Mouse (Mus musculus) midbrain, embryonic 12.5 days (tissue): ENCODE measurements at regions not wholly inside any gene's neighbourhood (a gene's known extent, or its start where the extent isn't known, plus 50 kb on each side); places are given as distances from the start of the nearest gene placed in this dataset.

ENCODE experiments used
- ATAC-seq: fragments of 200-750 bp; cut with Nextera tagmentation; 2 replicates; pipeline ENCODE4 v1.8.0; 2017; ENCODE audit warnings: low read depth, moderate TSS enrichment, moderate library complexity; ENCODE audit not compliant: low FRiP score
- H3K27ac ChIP-seq: fragments of 300-500 bp; sonication (generic); replicated peaks from 2 replicates; pipeline ENCODE4 v1.5.1; 2016; ENCODE audit warnings: mild to moderate bottlenecking
- H3K27me3 ChIP-seq: fragments of 300-500 bp; sonication (generic); 2 replicates; pipeline ENCODE4 v1.6.1; 2016; ENCODE audit warnings: mild to moderate bottlenecking
- H3K36me3 ChIP-seq: fragments of 300-500 bp; sonication (generic); 2 replicates; pipeline ENCODE4 v1.6.1; 2016
- H3K4me1 ChIP-seq: fragments of 300-500 bp; sonication (generic); 2 replicates; pipeline ENCODE4 v1.6.1; 2016
- H3K4me2 ChIP-seq: fragments of 300-500 bp; sonication (generic); replicated peaks from 2 replicates; pipeline ENCODE4 v1.6.1; 2016; ENCODE audit warnings: mild to moderate bottlenecking, moderate library complexity
- H3K4me3 ChIP-seq: fragments of 300-500 bp; sonication (generic); 2 replicates; pipeline ENCODE4 v1.5.1; 2016; ENCODE audit warnings: mild to moderate bottlenecking
- H3K9ac ChIP-seq: fragments of 300-500 bp; sonication (generic); replicated peaks from 2 replicates; pipeline ENCODE4 v1.6.1; 2016; ENCODE audit warnings: mild to moderate bottlenecking, moderate library complexity
- H3K9me3 ChIP-seq: fragments of 300-500 bp; sonication (generic); 2 replicates; pipeline ENCODE4 v1.6.1; 2016; ENCODE audit warnings: mild to moderate bottlenecking
- WGBS: fragments of 180-500 bp; shearing (Covaris S2); methylation state at CpG from one replicate; pipeline ENCODE4 v1.1.7; 2016; 5-methylcytosine and 5-hydroxymethylcytosine counted together

GRCm38 (mm10) chr5:106557733-106558132, 51.2 kb upstream of the Gm17304 start:
- 65% methylated on average over 11 of the region's 11 CpGs for WGBS
- Histone ChIP-seq H3K4me3 (no peak overlapping the region), H3K9me3 (no peaks in the 10 kb centered on the region), H3K27ac (no peak overlapping the region), H3K4me2 (no peak overlapping the region), H3K9ac (no peak overlapping the region), H3K27me3 (peaks cover 53% of the 10 kb centered on the region), H3K4me1 (peaks cover 42% of the 10 kb centered on the region), H3K36me3 (no peaks in the 10 kb centered on the region)
- no peak for ATAC-seq

- Histone ChIP-seq H3K4me3 (no peak overlapping the region), H3K27ac (no peak overlapping the region), H3K27me3 (no peaks in the 10 kb centered on the region; the same call in 1 of the 2 replicates), H3K4me2 (no peak overlapping the region), H3K9me3 (no peaks in the 10 kb centered on the region), H3K36me3 (no peaks in the 10 kb centered on the region), H3K9ac (no peak overlapping the region), H3K4me1 (peaks cover 5% of the 10 kb centered on the region; the same call in 1 of the 2 replicates)
- no peak for ATAC-seq
- WGBS: 93% methylated on average over 6 of the region's 6 CpGs
Measured at GRCm38 (mm10) chr5:106539286-106539685, 69.6 kb upstream of the Gm17304 start.

GRCm38 (mm10) chr5:106537153-106537552, 71.7 kb upstream of the Gm17304 start:
- ATAC-seq: no peak
- Histone ChIP-seq H3K4me1 (peaks cover 5% of the 10 kb centered on the region; the same call in 1 of the 2 replicates), H3K9ac (no peak overlapping the region), H3K4me2 (no peak overlapping the region), H3K4me3 (no peak overlapping the region), H3K27me3 (no peaks in the 10 kb centered on the region; the same call in 1 of the 2 replicates), H3K36me3 (no peaks in the 10 kb centered on the region), H3K27ac (no peak overlapping the region), H3K9me3 (no peaks in the 10 kb centered on the region)
- WGBS: 43% methylated on average over 6 of the region's 6 CpGs

DNA sequence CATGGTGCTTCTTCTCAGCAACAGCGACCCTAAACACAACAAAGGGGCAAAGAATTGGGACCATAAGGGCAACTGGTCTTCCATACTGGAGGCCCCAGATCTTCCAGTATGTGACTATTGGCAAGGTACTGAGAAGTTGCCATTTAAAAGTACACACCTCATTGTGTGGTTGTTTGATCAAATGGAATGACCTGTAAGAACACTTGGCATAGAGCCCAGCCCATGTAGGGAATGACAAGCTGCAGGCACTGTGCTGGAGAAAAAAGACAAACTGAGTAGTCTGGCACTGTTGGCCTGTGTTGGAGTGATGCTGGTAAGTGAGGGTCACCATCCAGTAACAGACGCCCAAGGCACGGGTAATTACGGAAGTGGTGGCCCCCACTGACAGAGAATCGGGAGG, 72.8 kb upstream of the Gm17304 start:
- WGBS: 91% methylated on average over 5 of the region's 5 CpGs
- H3K4me2 ChIP-seq: no peak overlapping the region
- H3K9ac ChIP-seq: no peak overlapping the region
- no peak overlapping the region for H3K27ac ChIP-seq
- H3K27me3 ChIP-seq: no peaks in the 10 kb centered on the region; the same call in 1 of the 2 replicates
- H3K4me3 ChIP-seq: no peak overlapping the region
- H3K4me1 ChIP-seq: peaks cover 5% of the 10 kb centered on the region; the same call in 1 of the 2 replicates
- no peak for ATAC-seq
- H3K9me3 ChIP-seq: no peaks in the 10 kb centered on the region
- H3K36me3 ChIP-seq: no peaks in the 10 kb centered on the region

GRCm38 (mm10) chr5:106528811-106529210, 70.8 kb upstream of the Barhl2 start:
- Histone ChIP-seq H3K36me3 (no peaks in the 10 kb centered on the region), H3K9me3 (no peaks in the 10 kb centered on the region), H3K27ac (no peak overlapping the region), H3K4me2 (no peak overlapping the region), H3K4me1 (no peaks in the 10 kb centered on the region), H3K9ac (no peak overlapping the region), H3K4me3 (no peak overlapping the region), H3K27me3 (peaks cover 3% of the 10 kb centered on the region; the same call in 1 of the 2 replicates)
- ATAC-seq: no peak
- 85% methylated on average over 8 of the region's 8 CpGs for WGBS

DNA sequence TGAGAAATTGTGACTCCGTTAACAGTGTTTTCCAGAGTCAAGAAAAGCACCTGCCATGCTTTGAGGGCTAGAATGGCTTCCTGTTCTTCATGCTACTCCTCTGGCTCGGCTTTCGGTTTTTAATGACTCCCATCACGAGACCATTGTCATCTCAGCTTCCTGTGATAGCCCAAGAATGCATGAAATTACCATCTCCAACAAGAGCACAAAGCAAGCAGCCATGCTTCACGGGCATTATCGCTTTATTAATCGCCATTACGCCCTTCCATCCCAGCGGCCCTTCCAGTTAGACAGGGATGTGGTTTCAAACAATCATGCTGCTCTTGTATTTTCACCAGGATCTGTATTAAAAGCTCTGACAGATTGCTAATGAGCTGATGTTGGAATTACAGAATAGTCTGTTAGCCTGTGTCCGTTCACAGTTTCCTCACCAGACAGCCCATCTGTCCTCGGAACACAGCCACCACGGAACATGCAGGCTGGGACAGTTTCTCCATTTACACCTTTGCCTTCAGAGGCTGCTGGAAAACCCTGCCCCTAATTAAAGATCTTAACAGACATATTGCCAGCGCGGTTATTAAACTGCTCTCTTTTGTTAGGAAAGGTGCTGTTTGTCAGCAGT, 69.5 kb upstream of the Barhl2 start:
- no peak overlapping the region for H3K27ac ChIP-seq
- H3K4me1 ChIP-seq: no peaks in the 10 kb centered on the region
- H3K36me3 ChIP-seq: no peaks in the 10 kb centered on the region
- H3K9me3 ChIP-seq: no peaks in the 10 kb centered on the region
- H3K27me3 ChIP-seq: peaks cover 3% of the 10 kb centered on the region; the same call in 1 of the 2 replicates
- WGBS: 65% methylated on average over 14 of the region's 14 CpGs
- H3K4me2 ChIP-seq: no peak overlapping the region
- ATAC-seq: no peak
- H3K9ac ChIP-seq: no peak overlapping the region
- H3K4me3 ChIP-seq: no peak overlapping the region

DNA sequence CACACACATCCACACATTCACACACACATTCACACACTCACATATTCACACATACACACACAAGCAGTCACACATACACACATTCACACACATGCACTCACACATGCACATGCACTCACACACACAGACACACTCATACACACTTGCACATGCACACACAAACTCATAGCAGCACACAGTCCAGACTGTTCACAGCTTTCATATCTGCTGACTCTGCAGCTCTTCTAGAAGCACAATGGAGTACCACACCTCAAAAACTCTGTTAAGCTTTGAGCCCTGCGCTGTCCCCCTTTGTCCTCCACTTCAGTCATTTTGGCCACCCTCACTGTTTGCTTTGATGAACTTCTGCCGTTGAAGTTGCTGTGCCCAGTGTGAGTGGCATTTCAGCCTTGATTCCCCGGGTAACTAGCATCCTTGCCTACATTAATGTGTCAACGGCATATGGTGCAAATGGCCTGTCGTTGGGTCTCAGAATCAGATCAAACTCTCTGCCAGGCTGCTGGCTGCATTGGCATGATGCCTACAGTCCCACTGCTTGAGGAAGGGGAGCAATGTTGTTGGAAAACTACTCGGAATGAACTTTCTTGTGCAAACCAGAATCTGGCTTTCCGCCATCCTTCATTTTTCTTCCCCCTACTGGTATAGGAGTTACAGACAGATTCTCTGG, 54.6 kb upstream of the Barhl2 start:
- Histone ChIP-seq H3K4me3 (no peak overlapping the region), H3K9me3 (no peaks in the 10 kb centered on the region), H3K27ac (no peak overlapping the region), H3K9ac (no peak overlapping the region), H3K27me3 (0 out of 2 replicates have a peak, but pooled peaks cover 2% of the 10 kb centered on the region), H3K36me3 (no peaks in the 10 kb centered on the region), H3K4me2 (no peak overlapping the region), H3K4me1 (no peaks in the 10 kb centered on the region)
- 89% methylated on average over 7 of the region's 7 CpGs for WGBS
- ATAC-seq: no peak

- peaks cover 6% of the 10 kb centered on the region; the same call in 1 of the 2 replicates for H3K4me1 ChIP-seq
- no peak for ATAC-seq
Measured at GRCm38 (mm10) chr5:106507901-106508300, 49.9 kb upstream of the Barhl2 start.

More at GRCm38 (mm10) chr5:106507901-106508300, 49.9 kb upstream of the Barhl2 start:
- Histone ChIP-seq H3K9me3 (no peaks in the 10 kb centered on the region), H3K4me2 (no peak overlapping the region), H3K27me3 (0 out of 2 replicates have a peak, but pooled peaks cover 2% of the 10 kb centered on the region), H3K4me3 (no peak overlapping the region), H3K9ac (no peak overlapping the region), H3K36me3 (no peaks in the 10 kb centered on the region), H3K27ac (no peak overlapping the region)
- WGBS: 91% methylated on average over 5 of the region's 5 CpGs
